Mouse (Mus musculus) lung, adult 2 months (tissue): ENCODE results near the gene Arfgap2.

Experiments
- CTCF ChIP-seq: fragments of 200-500 bp; IDR thresholded peaks from 2 replicates; pipeline ENCODE4 v1.5.1; 2011; ENCODE audit warnings: mild to moderate bottlenecking, low read length, control low read depth; ENCODE audit not compliant: insufficient read depth
- POLR2A ChIP-seq: fragments of 200-500 bp; IDR thresholded peaks from 2 replicates; pipeline ENCODE4 v1.6.1; 2011; ENCODE audit warnings: low read depth, mild to moderate bottlenecking, control low read depth, low read length, borderline replicate concordance; ENCODE audit errors: extremely low read depth

- TF ChIP-seq POLR2A (peak; percentile 3; the same call in 1 of the 2 replicates), CTCF (no peak)
Observed at GRCm38 (mm10) chr2:91256256-91257125, 8.3 kb upstream of the Arfgap2 start.
